Mouse (Mus musculus) forebrain, embryonic 12.5 days (tissue): Measurements from ENCODE around the gene Pgm1. TPM values are rescaled to one million over a fixed set of nuclear protein-coding genes. Genes with fewer than 3 reads are reported as not detected.

Source experiments
- ATAC-seq: fragments of 200-750 bp; cut with Nextera tagmentation; 2 replicates; pipeline ENCODE4 v1.8.0; 2017; ENCODE audit warnings: moderate TSS enrichment; ENCODE audit not compliant: low FRiP score
- H3K27ac ChIP-seq: fragments of 300-500 bp; sonication (generic); 2 replicates; pipeline ENCODE4 v1.5.1; 2016; ENCODE audit warnings: mild to moderate bottlenecking
- H3K27me3 ChIP-seq: fragments of 300-500 bp; sonication (generic); 2 replicates; pipeline ENCODE4 v1.6.1; 2016; ENCODE audit warnings: mild to moderate bottlenecking
- H3K36me3 ChIP-seq: fragments of 300-500 bp; sonication (generic); replicated peaks from 2 replicates; pipeline ENCODE4 v1.6.1; 2016; ENCODE audit warnings: mild to moderate bottlenecking
- H3K4me1 ChIP-seq: fragments of 300-500 bp; sonication (generic); 2 replicates; pipeline ENCODE4 v1.6.1; 2016
- H3K4me2 ChIP-seq: fragments of 300-500 bp; sonication (generic); 2 replicates; pipeline ENCODE4 v1.6.1; 2016; ENCODE audit warnings: mild to moderate bottlenecking, moderate library complexity
- H3K4me3 ChIP-seq: fragments of 300-500 bp; sonication (generic); replicated peaks from 2 replicates; pipeline ENCODE4 v1.5.1; 2016; ENCODE audit warnings: mild to moderate bottlenecking
- H3K9ac ChIP-seq: fragments of 300-500 bp; sonication (generic); 2 replicates; pipeline ENCODE4 v1.6.1; 2016; ENCODE audit warnings: mild to moderate bottlenecking
- H3K9me3 ChIP-seq: fragments of 300-500 bp; sonication (generic); 2 replicates; pipeline ENCODE4 v1.6.1; 2016
- WGBS: fragments of 180-500 bp; shearing (Covaris S2); methylation state at CpG from one replicate; pipeline ENCODE4 v1.1.7; 2016; 5-methylcytosine and 5-hydroxymethylcytosine counted together
- polyA plus RNA-seq: library from polyadenylated mRNA; unstranded; fragments of >200 nt; fragmentation: Nextera tagmentation; extraction: Ambion mirVana; gene quantifications from 2 replicates; pipeline ENCODE4 v1.2.1, GENCODE M21; 2016

Gene Pgm1
- polyA plus RNA-seq, 1 experiment from 2014 or later: 32.6 TPM

DNA sequence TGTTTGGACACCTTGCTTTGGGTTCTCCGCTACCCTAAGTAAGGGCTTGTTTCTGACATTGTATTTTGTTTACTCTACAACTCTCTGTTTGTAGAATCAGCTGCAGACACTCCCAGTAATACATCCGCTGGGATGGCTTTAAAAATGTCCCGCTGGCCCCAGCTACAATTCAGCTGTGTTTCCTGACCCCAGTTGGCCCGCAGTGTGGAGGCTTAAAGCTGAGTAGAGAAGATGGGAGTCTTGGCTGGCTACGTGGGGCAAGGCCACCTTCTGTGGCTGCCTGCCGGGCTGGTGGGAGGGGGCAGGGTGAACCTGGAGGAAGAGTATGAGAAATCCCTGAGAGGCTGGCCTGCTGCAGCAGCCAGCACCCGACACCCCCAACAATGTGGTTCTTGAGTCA lies 59.6 kb downstream of the Pgm1 start:
- H3K36me3 ChIP-seq: no peaks in the 10 kb centered on the region
- 77% methylated on average over 7 of the region's 7 CpGs for WGBS
- H3K9ac ChIP-seq: no peak overlapping the region
- peaks cover 3% of the 10 kb centered on the region; the same call in 1 of the 2 replicates for H3K4me1 ChIP-seq
- no peak for ATAC-seq
- no peaks in the 10 kb centered on the region for H3K27me3 ChIP-seq
- H3K27ac ChIP-seq: no peak overlapping the region
- H3K9me3 ChIP-seq: no peaks in the 10 kb centered on the region
- H3K4me3 ChIP-seq: no peak overlapping the region
- H3K4me2 ChIP-seq: no peak overlapping the region

GRCm38 (mm10) chr4:100000971-100001370 lies 71.8 kb downstream of the Pgm1 start:
- Histone ChIP-seq H3K27me3 (no peaks in the 10 kb centered on the region), H3K4me3 (no peak overlapping the region)

DNA sequence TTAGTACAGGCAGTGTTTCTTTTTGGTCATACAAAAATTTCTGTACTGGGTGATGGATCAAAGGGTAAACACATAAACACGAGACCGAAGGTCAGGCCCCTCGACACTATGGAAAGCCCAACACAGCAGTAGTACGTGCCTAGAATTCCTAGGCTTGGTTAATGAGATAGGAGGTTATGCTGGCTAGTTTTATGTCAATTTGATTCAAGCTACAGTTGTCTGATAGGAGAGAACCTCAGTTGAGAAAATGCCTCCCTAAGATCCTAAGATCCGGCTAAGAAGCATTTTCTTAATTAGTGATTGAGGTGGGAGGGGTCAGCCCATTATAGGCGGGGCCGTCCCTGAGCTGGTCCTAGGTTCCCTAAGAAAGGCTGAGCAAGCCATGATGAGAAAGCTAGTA lies 72.6 kb downstream of the Pgm1 start:
- Histone ChIP-seq H3K9ac (no peak overlapping the region), H3K4me3 (no peak overlapping the region), H3K36me3 (no peaks in the 10 kb centered on the region), H3K4me1 (no peaks in the 10 kb centered on the region), H3K27me3 (no peaks in the 10 kb centered on the region), H3K4me2 (no peak overlapping the region), H3K9me3 (no peaks in the 10 kb centered on the region), H3K27ac (no peak overlapping the region)
- WGBS: 58% methylated on average over 7 of the region's 7 CpGs
- no peak for ATAC-seq

More at GRCm38 (mm10) chr4:100000971-100001370, 71.8 kb downstream of the Pgm1 start:
- no peaks in the 10 kb centered on the region for H3K36me3 ChIP-seq
- no peak overlapping the region for H3K9ac ChIP-seq
- H3K9me3 ChIP-seq: no peaks in the 10 kb centered on the region
- no peaks in the 10 kb centered on the region for H3K4me1 ChIP-seq
- no peak overlapping the region for H3K4me2 ChIP-seq
- H3K27ac ChIP-seq: no peak overlapping the region
- WGBS: 75% methylated on average over 5 of the region's 5 CpGs
- ATAC-seq: no peak

DNA sequence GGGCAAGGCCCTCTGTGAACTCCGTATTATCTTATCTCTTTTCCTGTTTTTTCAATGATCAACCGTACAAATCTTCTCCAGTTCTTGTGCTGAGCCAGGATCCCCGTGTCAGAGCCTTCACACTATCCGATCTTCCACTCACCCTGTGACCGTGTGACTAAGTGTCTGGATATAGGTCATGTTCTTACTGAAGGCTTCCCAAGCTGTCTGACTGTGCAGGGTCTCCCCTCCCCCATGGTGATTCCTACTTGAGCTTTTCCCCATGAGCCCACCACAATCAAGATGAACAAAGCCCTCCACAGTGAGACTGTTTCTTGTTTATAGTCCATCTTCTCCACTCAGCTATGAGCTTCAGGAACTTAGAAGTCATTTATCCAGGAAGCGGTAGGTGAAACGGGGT lies 78.5 kb downstream of the Pgm1 start:
- Histone ChIP-seq H3K4me1 (peaks cover 6% of the 10 kb centered on the region; the same call in 1 of the 2 replicates), H3K27me3 (no peaks in the 10 kb centered on the region), H3K36me3 (no peaks in the 10 kb centered on the region), H3K4me2 (no peak overlapping the region), H3K4me3 (no peak overlapping the region), H3K27ac (no peak overlapping the region), H3K9me3 (no peaks in the 10 kb centered on the region), H3K9ac (no peak overlapping the region)
- 87% methylated on average over 7 of the region's 7 CpGs for WGBS
- ATAC-seq: no peak

- Histone ChIP-seq H3K4me2 (no peak overlapping the region), H3K9ac (no peak overlapping the region), H3K36me3 (no peaks in the 10 kb centered on the region), H3K27me3 (no peaks in the 10 kb centered on the region), H3K4me3 (no peak overlapping the region), H3K27ac (no peak overlapping the region), H3K4me1 (peaks cover 6% of the 10 kb centered on the region; the same call in 1 of the 2 replicates), H3K9me3 (no peaks in the 10 kb centered on the region)
- ATAC-seq: peak; percentile 53; the same call in 1 of the 2 replicates
- 45% methylated on average over 5 of the region's 5 CpGs for WGBS
Observed at GRCm38 (mm10) chr4:100008371-100009090, 79.3 kb downstream of the Pgm1 start.

GRCm38 (mm10) chr4:100009211-100009678 lies 80.0 kb downstream of the Pgm1 start:
- no peak for ATAC-seq
- H3K4me2 ChIP-seq: no peak overlapping the region
- no peak overlapping the region for H3K4me3 ChIP-seq
- peaks cover 6% of the 10 kb centered on the region; the same call in 1 of the 2 replicates for H3K4me1 ChIP-seq
- WGBS: 69% methylated on average over 8 of the region's 8 CpGs
- H3K27me3 ChIP-seq: no peaks in the 10 kb centered on the region
- H3K9me3 ChIP-seq: no peaks in the 10 kb centered on the region
- no peak overlapping the region for H3K27ac ChIP-seq
- H3K9ac ChIP-seq: no peak overlapping the region
- no peaks in the 10 kb centered on the region for H3K36me3 ChIP-seq

DNA sequence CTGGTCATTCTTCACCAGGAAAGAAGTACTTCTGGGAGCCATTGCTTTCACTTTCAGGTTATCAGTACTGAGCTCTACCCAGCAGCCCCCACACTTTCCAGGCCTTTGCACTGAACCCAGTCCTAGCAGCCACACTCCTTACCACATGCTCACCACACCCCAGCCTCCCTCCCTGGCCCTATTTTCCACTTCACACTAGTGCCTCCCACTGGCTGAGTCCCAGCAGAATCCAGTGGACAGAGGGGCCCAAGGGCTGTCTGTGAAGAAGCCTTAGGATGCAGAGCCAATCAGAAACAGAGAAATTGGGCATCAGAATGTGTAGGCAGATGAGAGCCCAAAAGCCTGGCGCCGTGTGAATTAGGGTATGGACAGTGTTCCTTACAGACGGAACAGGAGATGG lies 81.7 kb downstream of the Pgm1 start:
- Histone ChIP-seq H3K27me3 (no peaks in the 10 kb centered on the region), H3K4me2 (no peak overlapping the region), H3K4me3 (no peak overlapping the region), H3K4me1 (peaks cover 6% of the 10 kb centered on the region; the same call in 1 of the 2 replicates), H3K9ac (no peak overlapping the region), H3K36me3 (no peaks in the 10 kb centered on the region), H3K9me3 (no peaks in the 10 kb centered on the region), H3K27ac (no peak overlapping the region)
- no peak for ATAC-seq
- WGBS: 91% methylated on average over 3 of the region's 3 CpGs

DNA sequence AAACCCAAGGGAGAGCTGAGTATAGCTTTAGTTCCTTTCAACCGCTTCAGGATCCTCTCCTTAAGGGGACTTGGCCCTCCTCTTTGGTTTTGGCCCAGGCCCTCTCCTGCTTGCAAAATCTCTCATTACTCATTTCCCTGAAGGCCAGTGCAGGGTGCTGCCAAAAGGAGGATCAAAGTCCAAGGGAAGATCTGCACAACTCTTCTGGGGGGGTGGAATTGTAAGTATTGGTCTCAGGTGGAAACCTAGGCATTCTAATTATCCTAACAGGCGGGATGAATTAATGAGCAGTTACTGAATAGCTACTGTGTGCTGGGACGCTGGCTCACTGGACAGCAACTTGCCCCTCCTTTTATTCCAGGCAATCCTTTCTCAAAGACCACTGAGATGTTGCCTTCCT lies 82.3 kb downstream of the Pgm1 start:
- 56% methylated on average over 3 of the region's 3 CpGs for WGBS
- H3K9ac ChIP-seq: no peak overlapping the region
- no peaks in the 10 kb centered on the region for H3K27me3 ChIP-seq
- no peak for ATAC-seq
- H3K4me1 ChIP-seq: peaks cover 6% of the 10 kb centered on the region; the same call in 1 of the 2 replicates
- no peak overlapping the region for H3K4me2 ChIP-seq
- H3K36me3 ChIP-seq: no peaks in the 10 kb centered on the region
- no peaks in the 10 kb centered on the region for H3K9me3 ChIP-seq
- no peak overlapping the region for H3K4me3 ChIP-seq
- H3K27ac ChIP-seq: no peak overlapping the region

GRCm38 (mm10) chr4:100012361-100013035 lies 83.3 kb downstream of the Pgm1 start:
- Histone ChIP-seq H3K4me1 (peaks cover 6% of the 10 kb centered on the region; the same call in 1 of the 2 replicates), H3K36me3 (no peaks in the 10 kb centered on the region), H3K27ac (no peak overlapping the region), H3K9me3 (no peaks in the 10 kb centered on the region), H3K4me3 (no peak overlapping the region), H3K9ac (no peak overlapping the region), H3K27me3 (no peaks in the 10 kb centered on the region), H3K4me2 (no peak overlapping the region)
- WGBS: 88% methylated on average over 8 of the region's 8 CpGs
- no peak for ATAC-seq

GRCm38 (mm10) chr4:100027773-100028172 lies 98.6 kb downstream of the Pgm1 start:
- Histone ChIP-seq H3K4me2 (no peak overlapping the region), H3K9ac (no peak overlapping the region), H3K36me3 (no peaks in the 10 kb centered on the region), H3K27me3 (no peaks in the 10 kb centered on the region), H3K9me3 (no peaks in the 10 kb centered on the region), H3K27ac (no peak overlapping the region), H3K4me1 (no peaks in the 10 kb centered on the region), H3K4me3 (no peak overlapping the region)
- ATAC-seq: no peak
- 78% methylated on average over 3 of the region's 3 CpGs for WGBS

- WGBS: 17% methylated on average over 3 of the region's 3 CpGs
- ATAC-seq: no peak
- no peaks in the 10 kb centered on the region for H3K4me1 ChIP-seq
- H3K36me3 ChIP-seq: no peaks in the 10 kb centered on the region
- H3K9ac ChIP-seq: no peak overlapping the region
- no peaks in the 10 kb centered on the region for H3K9me3 ChIP-seq
- H3K4me3 ChIP-seq: no peak overlapping the region
- no peaks in the 10 kb centered on the region for H3K27me3 ChIP-seq
- no peak overlapping the region for H3K4me2 ChIP-seq
- H3K27ac ChIP-seq: no peak overlapping the region
Observed at GRCm38 (mm10) chr4:100028641-100029040, 99.4 kb downstream of the Pgm1 start.

DNA sequence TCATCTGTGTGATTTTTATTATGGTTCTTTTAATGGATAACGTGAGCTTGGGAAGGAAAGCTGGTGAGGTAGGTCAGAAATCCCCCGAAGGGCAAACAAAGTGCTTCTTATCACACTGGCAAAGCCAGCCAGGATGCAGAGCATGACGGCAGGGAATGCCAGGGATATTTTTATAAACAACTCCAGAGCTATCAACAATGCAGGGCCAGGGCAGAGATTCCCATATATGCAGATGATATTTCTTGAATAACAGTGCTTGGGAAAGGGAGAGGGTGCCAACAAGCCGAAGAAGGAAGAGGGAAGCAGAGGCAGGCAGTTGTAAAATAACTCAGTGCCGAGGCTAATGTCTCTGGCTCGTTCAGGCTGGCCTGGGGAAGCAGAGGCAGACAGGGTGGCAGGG lies 102.1 kb downstream of the Pgm1 start:
- H3K27me3 ChIP-seq: no peaks in the 10 kb centered on the region
- no peak overlapping the region for H3K4me3 ChIP-seq
- H3K4me1 ChIP-seq: no peaks in the 10 kb centered on the region
- no peak overlapping the region for H3K9ac ChIP-seq
- H3K9me3 ChIP-seq: no peaks in the 10 kb centered on the region
- H3K27ac ChIP-seq: no peak overlapping the region
- no peaks in the 10 kb centered on the region for H3K36me3 ChIP-seq
- 74% methylated on average over 6 of the region's 6 CpGs for WGBS
- ATAC-seq: no peak
- no peak overlapping the region for H3K4me2 ChIP-seq
